Mouse (Mus musculus) midbrain, embryonic 16.5 days (tissue): ENCODE data around the gene Wnt10b. TPM values are rescaled to one million over a fixed set of nuclear protein-coding genes. Genes with fewer than 3 reads are reported as not detected.

Source experiments
- ATAC-seq: fragments of 200-750 bp; cut with Nextera tagmentation; 2 replicates; pipeline ENCODE4 v1.8.0; 2017; ENCODE audit warnings: moderate TSS enrichment
- H3K27ac ChIP-seq: fragments of 300-500 bp; sonication (generic); 2 replicates; pipeline ENCODE4 v1.5.1; 2014; ENCODE audit warnings: mild to moderate bottlenecking, low read length, mixed read lengths
- H3K27me3 ChIP-seq: fragments of 300-500 bp; sonication (generic); 2 replicates; pipeline ENCODE4 v1.6.1; 2014; ENCODE audit warnings: low read depth, low read length, mixed read lengths; ENCODE audit not compliant: control insufficient read depth, insufficient read depth
- H3K36me3 ChIP-seq: fragments of 300-500 bp; sonication (generic); 2 replicates; pipeline ENCODE4 v1.6.1; 2014; ENCODE audit warnings: mild to moderate bottlenecking, low read length, moderate library complexity, mixed read lengths; ENCODE audit not compliant: control insufficient read depth, insufficient read depth
- H3K4me1 ChIP-seq: fragments of 300-500 bp; sonication (generic); 2 replicates; pipeline ENCODE4 v1.6.1; 2014; ENCODE audit warnings: mild to moderate bottlenecking, low read length, mixed read lengths; ENCODE audit not compliant: control insufficient read depth, insufficient read depth
- H3K4me2 ChIP-seq: fragments of 300-500 bp; sonication (generic); 2 replicates; pipeline ENCODE4 v1.6.1; 2014; ENCODE audit warnings: mild to moderate bottlenecking, low read length, mixed read lengths
- H3K4me3 ChIP-seq: fragments of 300-500 bp; sonication (generic); 2 replicates; pipeline ENCODE4 v1.5.1; 2014; ENCODE audit warnings: low read depth, mild to moderate bottlenecking, low read length, moderate library complexity, mixed read lengths
- H3K9ac ChIP-seq: fragments of 300-500 bp; sonication (generic); 2 replicates; pipeline ENCODE4 v1.6.1; 2014; ENCODE audit warnings: low read depth, low read length, mixed read lengths
- H3K9me3 ChIP-seq: fragments of 300-500 bp; sonication (generic); replicated peaks from 2 replicates; pipeline ENCODE4 v1.6.1; 2014; ENCODE audit warnings: mild to moderate bottlenecking, low read length, mixed read lengths; ENCODE audit not compliant: control insufficient read depth, poor library complexity, severe bottlenecking
- WGBS: fragments of 180-500 bp; shearing (Covaris S2); extraction: QIAGEN DNeasy Blood & Tissue Kit; methylation state at CpG from one replicate; pipeline ENCODE4 v1.1.7; 2014; 5-methylcytosine and 5-hydroxymethylcytosine counted together
- polyA plus RNA-seq: library from polyadenylated mRNA; unstranded; fragments of >200 nt; fragmentation: Nextera tagmentation; extraction: Ambion mirVana; gene quantifications from 2 replicates; pipeline ENCODE4 v1.2.1, GENCODE M21; 2015

Gene Wnt10b
- polyA plus RNA-seq, 1 experiment from 2014 or later = not detected

DNA sequence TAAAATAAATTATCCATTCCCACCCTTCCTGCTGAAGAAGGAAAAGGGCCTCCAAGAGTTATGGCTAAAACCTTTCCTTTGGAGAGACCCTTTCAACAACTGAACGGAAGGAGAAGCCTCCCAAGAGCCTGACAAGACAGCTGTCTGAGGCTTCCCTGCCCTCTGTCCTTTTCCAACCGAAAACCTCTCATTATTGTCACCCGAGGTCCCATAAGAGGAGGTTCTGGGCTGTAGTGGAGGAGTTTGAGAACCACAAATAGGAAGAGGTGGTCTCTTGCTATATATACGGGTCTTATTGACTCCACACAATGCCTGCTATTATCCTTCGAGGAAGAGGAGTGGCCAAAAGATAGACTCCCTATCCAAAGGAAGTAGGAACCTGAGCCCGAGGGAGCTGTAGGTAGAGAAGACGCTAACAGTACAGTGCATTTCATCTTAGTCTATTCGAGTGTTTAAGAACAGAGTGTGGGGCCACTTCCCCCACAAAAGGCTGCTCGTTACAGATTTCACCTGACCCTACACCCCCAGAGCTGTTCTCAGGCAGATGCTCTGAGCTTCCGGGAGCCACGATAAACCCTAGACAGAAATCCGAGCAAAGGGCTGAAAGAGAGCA, 6.0 kb downstream of the Wnt10b start:
- H3K4me2 ChIP-seq = no peak overlapping the region

DNA sequence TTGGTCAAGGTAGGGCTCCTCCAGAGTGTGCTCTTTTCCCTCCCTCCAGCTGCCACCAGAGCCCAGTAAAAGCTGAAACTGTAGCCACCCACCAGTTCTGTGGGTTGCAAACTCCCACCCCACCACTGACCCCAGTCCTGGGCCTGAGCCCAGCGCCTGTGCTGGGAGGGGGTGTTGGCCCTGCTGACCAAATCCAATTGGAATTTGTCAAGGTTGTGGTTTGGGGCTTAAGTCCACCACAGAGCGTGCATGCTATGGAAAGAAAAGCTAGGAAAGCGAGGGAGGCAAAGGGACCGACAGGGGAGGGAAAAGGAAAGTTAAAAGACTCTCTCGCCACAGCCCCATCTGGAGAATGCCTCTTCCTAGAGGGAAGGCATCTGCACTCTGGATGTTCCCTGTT, 9.7 kb downstream of the Wnt10b start:
- no peak overlapping the region for H3K27ac ChIP-seq
- ATAC-seq = no peak
- H3K9ac ChIP-seq = no peak overlapping the region
- WGBS = 18% methylated on average over 5 of the region's 5 CpGs
- H3K27me3 ChIP-seq = peaks cover 30% of the 10 kb centered on the region
- no peaks in the 10 kb centered on the region for H3K9me3 ChIP-seq
- no peaks in the 10 kb centered on the region for H3K36me3 ChIP-seq
- H3K4me3 ChIP-seq = no peak overlapping the region
- peaks cover 5% of the 10 kb centered on the region for H3K4me1 ChIP-seq
- H3K4me2 ChIP-seq = no peak overlapping the region

More for the DNA sequence above, 6.0 kb downstream of the Wnt10b start:
- Histone ChIP-seq H3K36me3 (no peaks in the 10 kb centered on the region), H3K4me1 (peaks cover 4% of the 10 kb centered on the region; the same call in 1 of the 2 replicates), H3K27ac (no peak overlapping the region), H3K27me3 (peaks cover 63% of the 10 kb centered on the region), H3K4me3 (no peak overlapping the region), H3K9me3 (no peaks in the 10 kb centered on the region), H3K9ac (no peak overlapping the region)
- WGBS = 6% methylated on average over 12 of the region's 12 CpGs
- ATAC-seq = no peak

DNA sequence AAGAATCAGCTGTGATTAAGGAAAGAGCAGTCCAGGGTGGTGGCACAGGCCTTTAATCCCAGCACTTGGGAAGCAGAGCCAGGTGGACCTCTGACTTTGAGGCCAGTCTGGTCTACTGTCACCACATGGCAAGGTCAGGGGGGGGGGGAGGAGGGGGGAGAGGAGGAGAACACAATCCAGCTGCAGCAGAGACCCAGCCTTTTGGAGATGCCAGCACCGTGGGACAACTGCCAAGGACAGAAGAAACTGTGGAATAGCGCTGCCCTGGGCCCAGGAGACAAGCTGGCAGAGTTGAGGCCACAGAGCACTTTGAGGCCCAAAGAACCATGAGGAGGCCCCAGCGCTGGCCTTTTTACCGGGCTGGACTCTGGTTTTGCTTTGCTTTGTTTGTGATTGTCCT, 12.0 kb downstream of the Wnt10b start:
- peaks cover 9% of the 10 kb centered on the region for H3K27me3 ChIP-seq
- H3K4me2 ChIP-seq = no peak overlapping the region
- peaks cover 15% of the 10 kb centered on the region for H3K4me1 ChIP-seq
- H3K4me3 ChIP-seq = no peak overlapping the region
- 71% methylated on average over 4 of the region's 4 CpGs for WGBS
- no peak overlapping the region for H3K9ac ChIP-seq
- H3K36me3 ChIP-seq = no peaks in the 10 kb centered on the region
- H3K27ac ChIP-seq = no peak overlapping the region
- no peak for ATAC-seq
- H3K9me3 ChIP-seq = no peaks in the 10 kb centered on the region

DNA sequence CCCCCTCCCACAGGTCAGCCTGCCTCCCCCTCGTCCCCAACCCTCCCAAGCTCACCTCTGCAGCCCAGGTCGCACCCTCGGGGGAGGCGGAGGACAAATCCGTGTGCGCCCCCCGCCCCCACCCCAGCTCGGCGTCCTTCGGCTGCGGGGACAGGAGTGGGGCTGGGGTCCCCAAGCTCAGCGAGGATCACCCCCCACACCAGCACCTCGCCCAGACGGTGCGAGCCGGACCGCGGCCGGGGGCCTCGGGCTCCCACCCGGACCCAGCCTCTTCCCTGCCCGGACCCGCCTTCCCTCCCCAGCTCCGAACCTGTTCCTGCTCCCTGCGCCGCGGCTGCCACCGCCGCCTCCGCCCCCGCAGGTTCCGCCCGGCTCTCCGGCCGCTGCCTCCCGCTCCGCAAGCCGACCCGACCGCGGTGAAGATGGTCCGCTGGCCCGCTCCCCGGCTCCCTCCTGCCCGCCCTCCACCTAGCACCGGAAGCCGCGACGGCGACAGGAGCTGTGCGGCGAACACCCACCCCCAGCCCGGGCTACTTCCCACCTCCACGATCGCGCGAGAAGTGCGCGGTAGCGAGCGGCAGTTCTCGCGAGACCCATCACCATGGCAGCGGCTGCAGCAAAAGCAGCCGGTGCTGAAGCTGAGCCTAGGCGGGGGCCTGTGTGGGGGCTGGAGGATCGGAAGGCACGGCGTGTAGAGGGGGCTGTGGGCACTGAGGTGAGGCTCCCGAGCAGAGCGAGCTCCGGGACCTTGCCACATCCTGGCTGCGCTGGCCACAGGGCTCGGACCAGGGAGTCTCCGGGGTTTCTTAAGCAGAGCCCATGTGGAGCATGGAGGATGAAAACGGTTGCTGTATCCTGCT, 15.1 kb downstream of the Wnt10b start, which contains the start of gene Arf3:
Arf3 (minus strand) TSS at position 545 of the 860 bp plus-strand sequence.
- Histone ChIP-seq H3K4me3 (peak within 1 kb of the TSS; percentile 83), H3K27ac (peak within 1 kb of the TSS; percentile 92), H3K27me3 (no peaks in the 10 kb centered on the region; the same call in 1 of the 2 replicates), H3K9ac (peak within 1 kb of the TSS; percentile 91), H3K4me1 (peaks cover 18% of the 10 kb centered on the region), H3K36me3 (0 out of 2 replicates have a peak, but pooled peaks cover 3% of the 10 kb centered on the region), H3K9me3 (no peaks in the 10 kb centered on the region), H3K4me2 (peak within 1 kb of the TSS; percentile 75)
- 1% methylated on average over 44 of the region's 76 CpGs for WGBS
- ATAC-seq = peak; percentile 96

DNA sequence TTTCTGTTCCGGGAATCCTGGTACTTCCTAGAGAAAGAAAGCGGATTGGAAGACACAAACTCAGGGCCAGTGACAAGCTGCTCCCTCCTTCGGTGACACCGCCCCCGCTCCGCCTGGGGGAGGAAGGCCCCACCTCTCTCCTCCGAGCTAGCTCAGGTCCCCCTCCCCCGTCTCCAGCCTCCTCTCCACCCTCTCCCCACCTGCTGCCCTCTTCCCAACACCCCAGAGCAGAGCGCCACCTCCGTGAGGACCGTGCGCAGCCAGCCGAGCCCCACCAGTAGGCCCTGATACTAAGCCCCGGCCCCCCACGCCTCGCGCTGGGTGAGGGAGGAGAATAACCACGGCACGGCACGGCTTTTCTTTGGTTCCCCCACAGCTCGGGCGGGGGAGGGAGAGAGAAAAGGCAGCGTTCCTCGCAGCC, 15.7 kb downstream of the Wnt10b start:
- ATAC-seq = peak; percentile 71
- WGBS = under 1% methylated on average over 18 of the region's 24 CpGs
- Histone ChIP-seq H3K9me3 (no peaks in the 10 kb centered on the region), H3K27me3 (no peaks in the 10 kb centered on the region; the same call in 1 of the 2 replicates), H3K4me1 (peaks cover 18% of the 10 kb centered on the region), H3K4me3 (peak overlapping the region; percentile 83), H3K4me2 (peak overlapping the region; percentile 65), H3K36me3 (0 out of 2 replicates have a peak, but pooled peaks cover 3% of the 10 kb centered on the region), H3K27ac (peak overlapping the region; percentile 92), H3K9ac (peak overlapping the region; percentile 91)

DNA sequence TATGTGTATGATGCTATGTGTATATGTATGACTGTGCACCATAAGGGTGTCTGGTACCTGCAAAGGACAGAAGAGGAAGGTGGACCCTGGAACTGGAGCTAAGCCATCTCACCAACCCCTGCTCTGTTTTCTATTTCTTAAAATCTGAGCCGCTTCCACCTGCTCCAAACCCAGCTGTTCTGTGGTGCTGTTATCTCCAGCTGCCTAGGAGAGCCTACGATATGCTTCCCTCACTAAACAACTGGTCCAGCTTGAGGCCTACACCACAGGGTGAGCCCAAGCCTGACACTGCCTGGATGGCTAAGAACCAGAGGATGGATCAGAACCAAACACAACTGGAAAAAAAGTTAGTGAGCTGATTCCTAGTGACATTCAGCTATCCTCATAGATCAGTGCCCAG, 23.8 kb downstream of the Wnt10b start:
- no peak overlapping the region for H3K4me3 ChIP-seq
- H3K4me1 ChIP-seq = peaks cover 3% of the 10 kb centered on the region; the same call in 1 of the 2 replicates
- H3K27me3 ChIP-seq = no peaks in the 10 kb centered on the region
- H3K36me3 ChIP-seq = no peaks in the 10 kb centered on the region
- no peak overlapping the region for H3K27ac ChIP-seq
- ATAC-seq = no peak
- H3K4me2 ChIP-seq = no peak overlapping the region
- H3K9me3 ChIP-seq = no peaks in the 10 kb centered on the region
- 95% methylated on average over 2 of the region's 2 CpGs for WGBS
- H3K9ac ChIP-seq = no peak overlapping the region

DNA sequence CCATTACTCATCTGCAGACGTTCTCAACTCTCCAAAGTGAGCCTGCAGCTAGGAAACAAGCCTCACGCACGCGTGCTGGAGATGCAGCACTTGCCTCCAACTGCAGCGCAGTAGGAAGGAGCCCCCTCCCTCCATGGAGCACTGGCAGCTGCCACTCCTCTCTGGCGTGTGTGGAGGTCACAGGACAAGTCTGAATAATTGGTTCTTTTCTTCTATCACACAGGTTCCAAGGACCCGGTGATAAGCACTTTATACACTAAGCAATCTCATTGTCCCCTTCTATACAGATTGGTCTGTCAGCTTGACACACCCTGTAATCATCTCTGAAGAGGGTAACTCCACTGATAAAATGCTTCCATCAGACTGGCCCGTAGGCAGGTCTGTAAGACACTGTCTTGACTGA, 24.9 kb downstream of the Wnt10b start:
- H3K27ac ChIP-seq = no peak overlapping the region
- WGBS = 50% methylated on average over 8 of the region's 8 CpGs
- no peak for ATAC-seq

DNA sequence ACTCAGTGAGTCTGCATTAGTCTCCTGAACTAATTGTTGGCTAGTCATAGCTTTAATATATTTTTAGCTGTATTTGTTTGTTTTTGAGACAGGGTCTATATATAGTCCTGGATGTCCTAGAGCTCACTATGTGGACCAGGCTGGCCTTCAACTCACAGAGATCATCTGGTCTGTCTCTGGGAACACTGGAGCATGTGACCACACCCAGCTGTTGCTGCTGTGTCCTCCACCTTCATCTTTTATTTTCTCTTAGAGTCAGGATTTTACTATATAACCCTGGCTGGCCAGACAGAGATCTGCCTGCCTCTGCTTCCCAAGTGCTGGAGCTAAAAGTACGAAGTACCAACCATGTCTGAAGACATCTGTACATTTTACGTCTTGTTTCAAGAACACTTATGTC, 28.9 kb downstream of the Wnt10b start:
- Histone ChIP-seq H3K4me3 (no peak overlapping the region), H3K36me3 (no peaks in the 10 kb centered on the region), H3K27ac (no peak overlapping the region), H3K4me1 (no peaks in the 10 kb centered on the region; the same call in 1 of the 2 replicates), H3K9me3 (no peaks in the 10 kb centered on the region), H3K9ac (no peak overlapping the region), H3K27me3 (no peaks in the 10 kb centered on the region), H3K4me2 (no peak overlapping the region)
- no peak for ATAC-seq
- WGBS = 95% methylated on average over 2 of the region's 2 CpGs

More for the DNA sequence above, 24.9 kb downstream of the Wnt10b start:
- no peaks in the 10 kb centered on the region for H3K9me3 ChIP-seq
- no peaks in the 10 kb centered on the region for H3K27me3 ChIP-seq
- no peak overlapping the region for H3K9ac ChIP-seq
- no peak overlapping the region for H3K4me3 ChIP-seq
- no peak overlapping the region for H3K4me2 ChIP-seq
- peaks cover 3% of the 10 kb centered on the region; the same call in 1 of the 2 replicates for H3K4me1 ChIP-seq
- no peaks in the 10 kb centered on the region for H3K36me3 ChIP-seq

DNA sequence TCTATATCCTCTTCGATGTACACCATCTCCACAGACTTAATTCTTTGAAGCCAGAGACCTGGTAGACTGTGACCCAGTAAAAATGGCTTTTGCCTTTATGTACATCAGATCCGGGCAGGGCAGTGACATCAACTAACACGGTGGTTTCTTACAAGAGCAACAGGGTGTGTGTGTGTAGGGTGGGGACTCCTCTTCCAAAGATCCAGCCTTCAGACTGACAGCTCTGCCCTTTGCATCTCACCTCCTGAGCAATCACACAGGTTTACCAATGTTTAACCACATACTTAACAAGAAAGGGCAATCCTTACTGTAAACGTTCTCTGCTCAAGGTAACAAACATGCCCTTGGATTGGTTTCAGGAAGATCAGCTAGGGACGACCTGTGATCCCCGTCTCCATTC, 30.7 kb downstream of the Wnt10b start:
- Histone ChIP-seq H3K4me3 (no peak overlapping the region), H3K4me2 (no peak overlapping the region), H3K4me1 (no peaks in the 10 kb centered on the region), H3K27ac (no peak overlapping the region), H3K9me3 (no peaks in the 10 kb centered on the region), H3K36me3 (peaks cover 2% of the 10 kb centered on the region; the same call in 1 of the 2 replicates), H3K27me3 (no peaks in the 10 kb centered on the region), H3K9ac (no peak overlapping the region)
- WGBS = 88% methylated on average over 6 of the region's 6 CpGs
- ATAC-seq = no peak
